Mouse (Mus musculus): ENCODE data around the gene Amt.
A peak's percentile ranks its signal among the peaks of the same experiment; 100 is the strongest.

The Amt gene

DNA sequence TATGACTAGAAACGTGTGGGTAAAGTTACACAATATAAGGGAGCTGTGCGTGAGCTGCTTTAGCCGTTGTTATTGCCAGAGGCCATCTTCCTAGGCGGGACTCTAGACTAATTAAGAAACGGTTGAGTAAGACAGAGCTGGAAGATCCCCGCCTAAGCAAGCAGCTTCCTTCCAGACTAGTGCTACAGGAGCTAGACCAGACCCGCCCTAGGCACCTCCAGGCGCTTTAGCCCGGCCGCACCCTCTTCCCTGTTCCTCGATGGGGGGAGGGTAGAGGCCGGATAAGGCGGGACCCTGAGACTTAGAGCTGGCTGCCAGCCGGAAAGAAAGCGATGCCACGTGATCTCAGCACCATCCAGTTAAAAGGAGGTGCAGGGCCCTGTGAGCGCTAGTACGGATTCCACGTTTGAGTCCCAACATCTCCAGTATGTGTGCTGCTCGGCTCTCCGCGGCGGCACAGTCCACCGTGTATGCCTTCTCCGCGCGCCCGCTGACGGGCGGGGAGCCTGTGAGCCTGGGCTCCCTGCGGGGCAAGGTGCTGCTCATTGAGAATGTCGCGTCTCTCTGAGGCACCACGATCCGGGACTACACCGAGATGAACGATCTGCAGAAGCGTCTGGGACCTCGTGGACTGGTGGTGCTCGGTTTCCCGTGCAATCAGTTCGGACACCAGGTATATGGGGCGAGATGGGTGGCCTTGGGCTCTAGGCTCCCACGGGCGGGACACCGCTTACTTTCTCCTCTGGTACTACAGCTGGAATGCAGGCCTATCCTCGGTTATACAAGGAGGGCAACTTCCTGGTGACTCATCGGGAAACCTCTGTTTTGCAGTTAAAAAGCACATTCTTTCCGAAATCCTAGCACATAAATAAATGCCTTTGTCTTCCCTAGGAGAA, 42.5 kb downstream of the Amt start, which contains the start of gene Gpx1:
Gene Gpx1 (plus strand): TSS at position 18 of the 896 bp plus-strand sequence.
- peak; percentile 88 for DNase-seq (ENCODE audit: low spot score)

DNA sequence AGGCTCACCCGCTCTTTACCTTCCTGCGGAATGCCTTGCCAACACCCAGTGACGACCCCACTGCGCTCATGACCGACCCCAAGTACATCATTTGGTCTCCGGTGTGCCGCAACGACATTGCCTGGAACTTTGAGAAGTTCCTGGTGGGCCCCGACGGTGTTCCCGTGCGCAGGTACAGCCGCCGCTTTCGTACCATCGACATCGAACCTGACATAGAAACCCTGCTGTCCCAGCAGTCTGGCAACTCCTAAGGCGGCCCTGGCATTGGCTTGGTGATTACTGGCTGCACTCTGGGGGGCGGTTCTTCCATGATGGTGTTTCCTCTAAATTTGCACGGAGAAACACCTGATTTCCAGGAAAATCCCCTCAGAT, 43.2 kb downstream of the Amt start:
- no peak for DNase-seq (ENCODE audit: low spot score)

DNA sequence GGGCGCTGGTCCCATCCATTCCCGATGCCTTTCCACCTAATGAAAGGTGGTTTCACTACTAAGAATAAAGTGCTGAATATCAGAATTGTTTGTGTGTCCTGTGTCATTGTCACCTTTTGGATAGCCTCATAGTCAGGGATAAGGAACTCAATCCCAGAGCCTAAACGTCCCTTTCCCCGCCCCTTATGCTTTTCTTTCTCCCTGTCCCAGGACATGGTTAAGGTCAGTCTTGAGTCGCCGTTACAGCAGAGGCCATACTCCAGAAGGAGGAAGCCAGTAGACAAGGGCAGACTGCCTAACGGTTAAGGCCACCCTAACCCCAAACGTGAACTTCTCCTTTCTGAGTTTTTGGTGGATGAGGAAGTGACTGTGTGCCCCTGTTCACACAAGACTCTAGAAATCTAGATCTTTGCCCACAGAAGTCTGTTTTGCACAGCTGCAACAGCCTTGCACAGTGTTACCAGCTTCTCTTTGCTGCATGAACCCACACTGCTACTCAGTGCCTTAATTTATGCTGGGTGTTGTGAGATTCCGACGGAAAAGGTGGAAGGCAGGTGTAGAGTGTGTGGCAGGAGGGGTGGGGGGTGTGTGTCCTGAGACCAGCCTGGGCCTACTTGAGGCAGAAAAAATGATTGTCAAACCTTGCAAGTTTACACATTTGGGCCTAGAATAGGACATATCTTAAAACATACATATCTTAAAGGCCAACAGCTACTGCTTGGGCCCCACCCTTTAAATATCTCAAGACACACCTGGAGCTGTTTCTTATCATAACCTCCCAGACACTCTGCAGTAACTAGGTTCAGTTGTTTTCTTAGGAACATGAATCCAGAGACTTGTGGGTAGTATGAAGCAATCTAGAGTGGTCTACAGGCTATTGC, 43.8 kb downstream of the Amt start:
- no peak for DNase-seq (ENCODE audit: low spot score)

DNA sequence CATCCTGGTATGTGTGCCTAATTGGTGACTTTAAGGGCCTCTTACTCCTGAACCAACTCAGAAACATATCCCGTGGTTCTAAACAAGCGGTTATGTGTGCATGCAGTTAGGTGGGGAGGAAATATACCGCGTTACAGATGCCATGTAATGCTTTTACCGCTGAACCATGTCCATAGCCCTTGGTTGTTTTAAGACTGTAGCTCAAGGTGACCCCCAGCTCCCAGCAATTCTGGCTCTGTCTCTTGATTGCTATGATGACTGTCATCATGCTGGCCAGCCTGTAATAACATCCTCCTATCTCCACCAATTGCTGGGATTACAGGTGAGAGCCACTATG, 44.5 kb downstream of the Amt start:
- no peak for DNase-seq (ENCODE audit: low spot score)

DNA sequence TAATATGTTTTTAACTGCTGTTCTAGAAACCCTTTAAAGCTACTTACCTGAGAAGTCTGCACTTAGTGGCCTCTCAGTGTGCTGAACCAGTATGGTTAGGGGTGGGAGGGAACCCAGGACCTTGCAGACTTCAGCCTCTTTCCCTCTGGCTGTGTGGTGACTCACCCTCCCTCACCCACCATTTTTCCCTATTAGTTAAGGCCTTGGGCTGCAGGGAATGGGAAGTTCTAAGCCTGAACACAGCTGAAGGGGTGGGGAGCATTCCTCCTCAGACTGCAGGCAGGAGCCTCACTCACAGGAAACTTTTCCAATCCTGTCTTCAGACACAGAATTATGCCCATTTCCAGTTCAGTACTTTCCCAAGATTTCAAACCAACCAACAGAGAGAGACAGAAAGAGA, 45.1 kb downstream of the Amt start:
- DNase-seq (ENCODE audit: low spot score) = no peak

DNA sequence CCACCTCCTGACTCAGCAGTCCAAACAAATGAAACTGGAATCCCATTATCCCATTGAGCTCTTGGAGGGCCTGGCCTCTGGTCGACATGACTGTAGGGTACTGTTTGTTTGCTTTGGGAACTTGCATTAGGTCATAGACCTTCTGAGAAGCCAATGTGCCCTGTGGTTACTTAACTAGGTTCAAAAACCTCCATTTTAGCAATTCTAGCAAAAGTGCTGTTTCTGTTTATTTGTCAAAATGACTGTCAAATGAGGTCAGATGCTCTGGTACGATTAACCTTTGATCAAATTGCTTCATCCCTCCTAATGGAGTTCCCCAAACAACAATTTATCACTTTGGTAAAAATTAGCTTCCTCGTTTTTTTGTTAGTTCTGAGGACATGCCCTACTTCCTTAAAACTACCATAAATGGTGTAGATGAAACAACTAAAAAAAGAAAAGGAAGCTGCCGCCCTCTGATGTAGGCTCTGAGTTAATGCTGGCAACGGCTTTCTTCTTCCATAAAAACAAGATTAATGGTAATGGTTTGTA, 45.7 kb downstream of the Amt start:
- DNase-seq (ENCODE audit: low spot score) = no peak

DNA sequence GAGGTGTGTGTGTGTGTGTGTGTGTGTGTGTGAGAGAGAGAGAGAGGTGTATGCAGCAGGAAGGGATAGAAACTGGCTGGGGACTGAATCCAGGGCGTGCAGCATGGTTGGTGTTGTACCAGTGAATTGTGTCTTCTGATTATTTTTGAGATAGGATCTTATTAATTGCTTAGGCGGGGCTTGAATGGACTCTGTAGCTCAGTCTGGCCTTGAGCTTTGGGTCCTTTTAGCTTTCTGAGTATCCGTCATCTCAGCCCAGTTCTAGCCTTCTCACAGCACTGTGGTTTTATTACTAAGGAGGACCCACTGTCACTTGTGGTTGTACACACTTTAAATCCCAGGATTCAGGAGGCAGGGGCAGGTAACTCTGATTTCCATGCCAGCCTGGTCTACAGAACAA, 46.7 kb downstream of the Amt start:
- DNase-seq (ENCODE audit: low spot score) = no peak

DNA sequence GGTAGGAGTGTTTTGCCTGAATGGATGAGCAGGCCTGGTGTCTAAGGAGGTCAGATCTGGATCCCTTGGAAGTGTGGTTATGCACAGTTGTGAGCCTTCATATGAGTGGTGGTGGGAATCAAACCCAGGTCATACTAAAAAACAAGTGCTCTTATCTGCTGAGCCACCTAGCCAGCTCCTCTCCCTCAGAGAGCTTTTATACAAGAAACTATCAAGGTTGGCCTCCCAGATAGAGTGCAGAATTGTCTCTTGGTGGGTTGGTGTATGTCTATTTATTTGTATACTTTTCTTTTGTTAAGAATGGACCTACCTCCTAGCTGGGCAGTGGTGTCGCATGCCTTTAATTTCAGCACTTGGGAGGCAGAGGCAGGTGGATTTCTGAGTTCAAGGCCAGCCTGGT, 47.2 kb downstream of the Amt start:
- DNase-seq (ENCODE audit: low spot score) = no peak

DNA sequence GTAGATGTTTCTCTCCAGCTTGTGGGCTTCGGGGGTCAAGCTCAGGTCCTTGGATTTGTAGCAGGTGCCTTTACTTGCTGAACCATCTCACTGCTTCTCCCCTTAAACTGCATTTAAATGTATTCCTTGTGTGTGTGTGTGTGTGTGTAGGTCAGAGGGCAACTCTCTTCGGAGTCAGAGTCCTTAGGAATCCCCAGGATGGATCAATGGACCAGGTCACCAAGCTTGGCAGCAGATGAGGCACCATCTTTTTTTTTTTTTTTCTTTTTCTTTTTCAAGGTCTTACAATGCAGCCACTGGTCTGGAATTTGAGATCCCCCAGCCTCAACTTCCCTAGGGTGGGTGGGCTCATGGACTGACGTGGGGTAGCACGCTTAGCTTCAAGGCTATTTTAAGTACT, 47.8 kb downstream of the Amt start:
- DNase-seq (ENCODE audit: low spot score) = no peak

DNA sequence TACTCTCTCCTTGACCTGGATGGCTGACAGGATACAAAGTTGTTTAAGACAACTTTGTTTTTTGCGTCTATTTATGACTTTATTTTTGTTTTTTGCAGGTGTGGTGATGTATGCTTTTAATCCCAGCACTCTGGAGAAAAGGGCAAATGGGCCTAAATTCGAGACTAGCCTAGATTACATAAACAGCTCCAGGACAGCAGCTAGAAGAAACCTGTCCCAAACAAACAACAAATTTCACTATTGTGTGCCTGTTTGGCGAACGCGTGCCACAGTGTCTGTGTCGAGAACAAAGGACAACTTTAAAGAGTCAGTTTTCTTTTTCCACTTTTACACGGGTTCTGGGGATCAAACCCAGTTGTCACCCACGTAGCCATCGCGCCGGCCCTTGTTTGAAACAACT, 50.4 kb downstream of the Amt start:
- no peak for DNase-seq (ENCODE audit: low spot score)

DNA sequence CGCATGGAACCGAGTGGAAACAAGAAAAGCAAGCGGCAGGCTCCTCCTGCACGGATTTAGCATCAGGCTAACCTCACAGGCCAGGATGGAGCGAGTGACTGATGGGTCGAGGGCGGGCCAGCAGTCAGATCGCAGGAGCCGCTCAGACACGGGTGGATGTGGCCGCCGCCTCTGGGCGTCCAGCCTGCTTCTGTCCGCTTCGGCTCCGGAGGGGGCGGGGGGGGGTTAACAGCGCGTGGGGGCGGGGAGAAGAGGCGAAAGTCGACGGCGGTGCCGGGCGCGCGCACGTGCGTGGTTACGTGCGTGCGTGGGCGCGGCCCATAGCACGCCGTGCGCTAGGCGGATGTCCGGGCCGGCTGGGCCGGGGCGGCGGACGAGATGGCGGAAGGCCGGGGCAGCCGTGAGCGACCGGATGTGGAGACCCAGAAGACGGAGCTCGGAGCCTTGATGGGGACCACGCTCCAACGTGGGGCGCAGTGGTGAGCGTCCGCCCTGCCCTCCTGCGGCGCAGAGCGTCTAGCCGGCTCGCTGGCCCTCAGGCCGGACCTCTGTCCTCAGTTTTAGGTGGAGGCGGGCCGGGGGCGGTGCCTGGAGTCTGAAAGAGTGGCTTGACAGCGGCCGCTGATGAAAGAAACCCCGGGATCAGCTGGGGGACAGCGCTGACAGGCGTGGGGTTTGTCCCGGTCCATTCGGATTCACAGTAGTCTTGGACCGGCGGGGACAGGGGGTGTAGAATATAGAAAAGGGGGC, 51.1 kb downstream of the Amt start, which contains the start of gene Usp4:
Gene Usp4 (plus strand): TSS at position 314 of the 750 bp plus-strand sequence.
- DNase-seq (ENCODE audit: low spot score) = peak; percentile 85

DNA sequence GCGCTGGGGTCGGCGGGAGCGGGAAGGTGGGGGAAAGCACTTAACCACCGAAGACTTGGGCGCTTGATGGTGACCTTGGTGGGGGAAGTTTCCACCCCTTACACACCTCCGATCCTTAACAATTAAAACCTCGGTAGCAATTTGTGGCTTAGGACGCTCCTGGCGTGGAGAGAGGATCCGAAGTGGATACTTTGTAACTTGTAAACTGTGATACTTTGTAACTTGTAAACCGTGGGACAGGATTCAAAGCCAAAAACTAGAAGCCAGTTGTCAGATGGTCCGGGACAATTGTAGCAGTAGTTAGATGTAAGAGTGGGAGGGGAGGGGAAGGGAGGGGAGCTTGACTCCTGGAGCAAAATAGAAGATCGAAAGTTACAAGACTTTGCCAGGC, 51.6 kb downstream of the Amt start:
- peak; percentile 78 for DNase-seq (ENCODE audit: low spot score)

DNA sequence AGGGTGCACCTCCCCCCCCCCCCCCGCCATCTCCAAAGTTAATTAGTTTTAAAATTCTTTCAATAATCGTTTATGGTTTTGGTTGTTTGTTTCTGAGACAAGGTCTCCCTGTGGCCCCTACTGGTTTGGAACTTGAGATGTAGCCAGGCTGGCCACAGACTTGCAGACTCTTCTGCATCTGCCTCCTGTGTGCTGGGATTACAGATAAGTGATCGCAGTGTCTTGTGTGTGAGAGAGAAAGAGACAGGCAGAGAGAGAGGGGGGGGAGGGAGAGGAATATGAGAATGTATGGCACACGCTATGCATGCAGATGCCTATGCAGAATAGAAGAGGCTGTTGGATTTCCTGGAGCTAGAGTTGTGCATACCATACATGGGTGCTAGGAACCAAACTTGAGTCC, 53.1 kb downstream of the Amt start:
- DNase-seq (ENCODE audit: low spot score) = no peak

Data from testis, postnatal 14 days (tissue).